Mouse (Mus musculus): ENCODE measurements at regions not wholly inside any gene's neighbourhood (a gene's known extent, or its start where the extent isn't known, plus 50 kb on each side); places are given as distances from the start of the nearest gene placed in this dataset.

GRCm38 (mm10) chr1:88877441-88877840, 175.4 kb upstream of the Arl4c start:
- TF ChIP-seq POLR2A (IDR thresholded peaks at IDR 0.05; ENCODE audit: borderline replicate concordance, low read depth, low read length) (no peak), CTCF (IDR thresholded peaks at IDR 0.05; ENCODE audit: low read depth, low read length) (no peak)

All from bone marrow macrophage, adult 2 months (primary cell).